Mouse (Mus musculus): ENCODE data around the gene Angpt4. TPM values are rescaled to one million over a fixed set of nuclear protein-coding genes. Genes with fewer than 3 reads are reported as not detected.

Gene Angpt4
- polyA plus RNA-seq, 1 experiment = 0.57 TPM

DNA sequence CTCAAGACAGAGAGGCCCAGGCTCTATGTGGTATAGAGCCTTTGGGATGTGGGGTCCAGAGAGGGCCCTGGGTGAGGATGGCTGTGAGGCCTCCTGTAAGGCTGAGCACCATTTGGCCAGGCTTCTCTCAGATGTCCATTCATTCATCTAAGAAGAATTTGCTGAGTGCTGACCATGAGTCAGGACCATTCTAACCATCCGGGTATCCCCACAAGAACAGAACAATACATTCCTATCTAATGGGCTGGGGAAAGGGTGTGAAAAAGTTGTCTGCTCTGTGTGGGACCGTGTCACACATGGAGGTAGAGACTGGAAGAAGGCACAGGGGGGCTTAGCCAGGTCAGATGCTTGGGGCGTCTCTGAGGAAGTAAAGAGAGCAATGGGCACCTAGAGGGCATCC lies 741 bp downstream of the Angpt4 start:
- DNase-seq (ENCODE audit: low read depth in 1 of 2, low spot score in 2 of 2) = no peak
- Histone ChIP-seq H3K27ac (ENCODE audit: insufficient read depth, low read length) (no peak overlapping the region), H3K27me3 (ENCODE audit: control insufficient read depth, insufficient read depth, low read length) (no peaks in the 10 kb centered on the region), H3K4me3 (ENCODE audit: extremely low read depth, insufficient read depth, insufficient read length) (no peak overlapping the region), H3K4me1 (ENCODE audit: control insufficient read depth, insufficient read depth, insufficient read length) (peaks cover 2% of the 10 kb centered on the region; the same call in 1 of the 2 replicates), H3K36me3 (ENCODE audit: control insufficient read depth, insufficient read depth, low read length) (no peaks in the 10 kb centered on the region)
- TF ChIP-seq POLR2A (IDR thresholded peaks at IDR 0.05; ENCODE audit: low read depth, low read length) (no peak), CTCF (IDR thresholded peaks at IDR 0.05; ENCODE audit: extremely low read depth, insufficient read depth, insufficient read length, insufficient replicate concordance) (no peak)
- 91% methylated on average over 3 of the region's 3 CpGs for WGBS

DNA sequence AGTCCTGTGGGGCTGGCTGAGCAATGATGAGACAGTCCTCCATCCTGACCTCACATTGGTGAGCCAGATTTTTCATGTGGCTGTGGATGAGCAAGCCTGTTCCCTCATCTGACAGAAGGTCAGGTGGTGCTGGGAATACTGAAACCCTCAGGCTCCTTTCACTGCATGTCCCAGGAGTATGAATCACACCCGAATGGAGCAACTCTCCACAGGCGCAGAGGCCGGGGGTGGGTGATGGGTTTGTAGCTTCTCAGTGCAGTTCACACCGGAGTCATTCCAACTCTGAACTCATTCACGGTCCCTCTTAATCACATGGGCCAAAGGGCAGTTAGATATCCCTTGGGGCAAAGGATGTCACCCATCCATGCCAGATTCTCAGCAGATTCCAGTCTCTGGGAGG lies 3.1 kb downstream of the Angpt4 start:
- WGBS = 89% methylated on average over 5 of the region's 5 CpGs
- DNase-seq (ENCODE audit: low read depth in 1 of 2, low spot score in 2 of 2) = no peak
- Histone ChIP-seq H3K36me3 (ENCODE audit: control insufficient read depth, insufficient read depth, low read length) (no peaks in the 10 kb centered on the region), H3K27me3 (ENCODE audit: control insufficient read depth, insufficient read depth, low read length) (no peaks in the 10 kb centered on the region), H3K4me3 (ENCODE audit: extremely low read depth, insufficient read depth, insufficient read length) (no peak overlapping the region), H3K27ac (ENCODE audit: insufficient read depth, low read length) (no peak overlapping the region), H3K4me1 (ENCODE audit: control insufficient read depth, insufficient read depth, insufficient read length) (peaks cover 2% of the 10 kb centered on the region; the same call in 1 of the 2 replicates)
- no peak for TF ChIP-seq CTCF (IDR thresholded peaks at IDR 0.05; ENCODE audit: extremely low read depth, insufficient read depth, insufficient read length, insufficient replicate concordance)
- no peak for TF ChIP-seq POLR2A (IDR thresholded peaks at IDR 0.05; ENCODE audit: low read depth, low read length)

DNA sequence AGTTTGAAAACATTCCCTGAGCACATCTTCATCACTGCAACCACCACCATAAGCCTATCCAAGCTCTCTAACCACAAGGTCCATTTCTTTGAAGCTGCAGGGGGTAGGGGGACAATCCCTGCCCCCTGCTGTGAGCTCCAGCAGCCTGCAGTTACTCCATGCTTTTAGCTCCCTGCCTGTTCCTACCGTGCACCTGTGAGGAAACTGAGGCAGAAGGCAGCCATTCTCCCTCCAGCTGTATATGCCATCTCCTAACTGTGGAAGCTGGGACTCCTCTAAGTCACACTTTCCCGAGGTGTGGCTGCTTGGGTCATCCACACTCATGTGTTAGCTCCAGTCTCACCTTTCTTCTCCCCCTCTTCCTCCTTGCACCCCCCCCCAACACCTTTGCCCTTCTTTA lies 4.1 kb downstream of the Angpt4 start:
- H3K4me1 ChIP-seq (ENCODE audit: control insufficient read depth, insufficient read depth, insufficient read length) = peaks cover 2% of the 10 kb centered on the region; the same call in 1 of the 2 replicates
- no peaks in the 10 kb centered on the region for H3K27me3 ChIP-seq (ENCODE audit: control insufficient read depth, insufficient read depth, low read length)
- no peak overlapping the region for H3K4me3 ChIP-seq (ENCODE audit: extremely low read depth, insufficient read depth, insufficient read length)
- no peaks in the 10 kb centered on the region for H3K36me3 ChIP-seq (ENCODE audit: control insufficient read depth, insufficient read depth, low read length)
- 37% methylated on average over 2 of the region's 2 CpGs for WGBS
- H3K27ac ChIP-seq (ENCODE audit: insufficient read depth, low read length) = no peak overlapping the region
- DNase-seq (ENCODE audit: low read depth in 1 of 2, low spot score in 2 of 2) = no peak
- TF ChIP-seq POLR2A (IDR thresholded peaks at IDR 0.05; ENCODE audit: low read depth, low read length) (no peak), CTCF (IDR thresholded peaks at IDR 0.05; ENCODE audit: extremely low read depth, insufficient read depth, insufficient read length, insufficient replicate concordance) (no peak)

DNA sequence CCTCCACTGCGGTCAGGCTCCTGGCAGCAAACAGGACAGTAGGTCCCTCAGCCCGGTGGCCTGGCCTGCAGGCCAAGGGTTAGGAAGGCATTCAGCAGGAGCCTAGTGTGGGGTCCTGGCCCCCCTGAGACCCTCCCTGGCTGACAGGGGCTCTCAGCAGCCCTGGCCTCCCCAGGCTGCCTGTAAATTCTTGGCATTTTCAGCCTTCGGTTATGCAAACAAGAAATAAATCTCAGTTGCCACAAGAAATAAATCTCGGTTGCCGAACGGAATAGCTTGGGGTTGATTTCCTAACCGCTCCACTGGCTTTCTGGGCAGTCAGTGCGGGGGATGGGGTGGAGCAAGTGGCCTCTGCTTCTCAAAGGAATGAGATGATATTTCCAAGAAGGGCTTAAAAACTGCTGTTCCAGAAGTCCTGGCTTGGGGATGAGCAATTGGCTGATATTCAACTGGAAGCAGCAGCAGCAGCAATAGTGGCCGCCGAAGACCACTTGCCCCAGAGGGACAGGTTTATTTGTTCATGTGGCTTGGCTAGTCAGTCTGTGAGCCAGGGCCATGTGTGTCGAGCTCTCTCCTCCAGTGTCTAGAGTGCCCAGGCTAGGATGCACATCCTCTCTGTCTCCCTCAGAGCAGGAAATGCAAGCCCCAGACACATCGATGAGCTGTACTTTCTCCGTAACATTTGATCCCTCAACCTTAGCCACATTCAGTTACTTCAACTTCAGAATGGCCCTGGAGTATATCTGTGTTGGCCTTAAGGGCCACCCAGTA lies 5.2 kb downstream of the Angpt4 start:
- no peak for DNase-seq (ENCODE audit: low read depth in 1 of 2, low spot score in 2 of 2)
- Histone ChIP-seq H3K4me1 (ENCODE audit: control insufficient read depth, insufficient read depth, insufficient read length) (no peaks in the 10 kb centered on the region; the same call in 1 of the 2 replicates), H3K27ac (ENCODE audit: insufficient read depth, low read length) (no peak overlapping the region)

DNA sequence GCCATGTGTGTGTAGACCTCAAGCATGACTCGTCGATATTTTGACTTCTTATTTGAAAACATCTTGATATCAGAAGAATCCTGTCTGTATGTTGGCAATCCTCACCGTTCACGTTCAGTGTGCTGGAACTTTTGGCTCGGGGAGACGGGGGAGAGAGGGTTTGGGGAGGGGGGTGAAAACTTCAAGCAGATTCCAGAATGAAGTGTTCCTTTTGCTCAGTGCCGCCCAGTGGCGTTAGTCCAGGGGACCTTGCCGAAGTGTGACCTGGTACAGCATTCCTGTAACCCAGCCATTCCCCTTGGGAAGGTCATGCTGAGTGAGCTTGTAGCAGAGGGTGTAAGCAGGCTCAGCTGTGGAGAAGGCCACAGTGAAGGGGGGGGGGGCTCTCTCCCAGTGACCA lies 8.1 kb downstream of the Angpt4 start:
- Histone ChIP-seq H3K27ac (ENCODE audit: insufficient read depth, low read length) (no peak overlapping the region), H3K4me1 (ENCODE audit: control insufficient read depth, insufficient read depth, insufficient read length) (no peaks in the 10 kb centered on the region), H3K36me3 (ENCODE audit: control insufficient read depth, insufficient read depth, low read length) (no peaks in the 10 kb centered on the region), H3K27me3 (ENCODE audit: control insufficient read depth, insufficient read depth, low read length) (no peaks in the 10 kb centered on the region), H3K4me3 (ENCODE audit: extremely low read depth, insufficient read depth, insufficient read length) (no peak overlapping the region)
- DNase-seq (ENCODE audit: low read depth in 1 of 2, low spot score in 2 of 2) = no peak
- TF ChIP-seq POLR2A (IDR thresholded peaks at IDR 0.05; ENCODE audit: low read depth, low read length) (no peak), CTCF (IDR thresholded peaks at IDR 0.05; ENCODE audit: extremely low read depth, insufficient read depth, insufficient read length, insufficient replicate concordance) (no peak)
- 87% methylated on average over 9 of the region's 9 CpGs for WGBS

More for the DNA sequence above, 5.2 kb downstream of the Angpt4 start:
- Histone ChIP-seq H3K27me3 (ENCODE audit: control insufficient read depth, insufficient read depth, low read length) (no peaks in the 10 kb centered on the region), H3K4me3 (ENCODE audit: extremely low read depth, insufficient read depth, insufficient read length) (no peak overlapping the region), H3K36me3 (ENCODE audit: control insufficient read depth, insufficient read depth, low read length) (no peaks in the 10 kb centered on the region)
- 77% methylated on average over 13 of the region's 13 CpGs for WGBS
- no peak for TF ChIP-seq POLR2A (IDR thresholded peaks at IDR 0.05; ENCODE audit: low read depth, low read length)
- no peak for TF ChIP-seq CTCF (IDR thresholded peaks at IDR 0.05; ENCODE audit: extremely low read depth, insufficient read depth, insufficient read length, insufficient replicate concordance)

DNA sequence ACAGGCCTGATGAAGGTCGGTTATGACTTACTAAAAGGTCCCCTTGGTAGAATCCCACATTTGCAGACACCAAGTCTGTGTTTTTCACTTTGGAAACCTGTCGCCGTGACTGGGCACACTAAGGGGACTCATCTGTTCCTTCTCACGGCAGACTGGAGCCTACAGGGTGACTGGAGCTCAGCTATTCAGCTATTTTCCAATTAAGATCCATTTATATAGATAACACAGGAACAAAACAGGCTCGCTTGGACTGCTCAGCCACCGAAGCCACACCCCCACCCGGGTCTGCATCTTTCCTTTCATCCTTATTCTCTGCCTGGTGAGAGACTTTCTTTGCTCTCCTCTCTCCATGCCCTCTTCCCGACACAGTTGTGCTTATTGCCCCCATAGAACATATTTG lies 10.1 kb downstream of the Angpt4 start:
- H3K4me1 ChIP-seq (ENCODE audit: control insufficient read depth, insufficient read depth, insufficient read length) = no peaks in the 10 kb centered on the region
- no peaks in the 10 kb centered on the region for H3K27me3 ChIP-seq (ENCODE audit: control insufficient read depth, insufficient read depth, low read length)
- no peak overlapping the region for H3K4me3 ChIP-seq (ENCODE audit: extremely low read depth, insufficient read depth, insufficient read length)
- TF ChIP-seq CTCF (IDR thresholded peaks at IDR 0.05; ENCODE audit: extremely low read depth, insufficient read depth, insufficient read length, insufficient replicate concordance) = no peak
- TF ChIP-seq POLR2A (IDR thresholded peaks at IDR 0.05; ENCODE audit: low read depth, low read length) = no peak
- no peak for DNase-seq (ENCODE audit: low read depth in 1 of 2, low spot score in 2 of 2)
- no peaks in the 10 kb centered on the region for H3K36me3 ChIP-seq (ENCODE audit: control insufficient read depth, insufficient read depth, low read length)
- 84% methylated on average over 8 of the region's 8 CpGs for WGBS
- H3K27ac ChIP-seq (ENCODE audit: insufficient read depth, low read length) = no peak overlapping the region

DNA sequence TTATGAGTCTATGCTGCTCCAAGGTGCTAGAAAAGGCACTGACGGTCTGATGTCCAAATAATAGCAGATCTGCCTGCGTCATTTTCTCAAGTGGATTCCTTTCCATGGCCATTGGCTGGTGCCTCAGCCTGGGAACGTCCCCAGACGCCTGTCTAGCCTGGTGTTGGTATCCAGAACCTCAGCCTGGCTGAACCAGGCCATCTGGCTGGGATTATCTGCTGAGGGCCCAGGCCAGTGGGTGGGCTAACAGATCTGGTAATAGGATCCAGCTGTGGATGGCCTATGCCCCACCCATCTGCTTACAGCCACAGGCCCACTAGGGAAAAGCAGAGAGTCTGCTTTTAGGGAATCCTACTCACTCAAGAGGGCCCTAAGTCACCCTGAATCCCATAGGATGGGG lies 10.6 kb downstream of the Angpt4 start:
- TF ChIP-seq POLR2A (IDR thresholded peaks at IDR 0.05; ENCODE audit: low read depth, low read length) = no peak
- TF ChIP-seq CTCF (IDR thresholded peaks at IDR 0.05; ENCODE audit: extremely low read depth, insufficient read depth, insufficient read length, insufficient replicate concordance) = no peak
- H3K4me1 ChIP-seq (ENCODE audit: control insufficient read depth, insufficient read depth, insufficient read length) = no peaks in the 10 kb centered on the region
- DNase-seq (ENCODE audit: low read depth in 1 of 2, low spot score in 2 of 2) = no peak
- H3K36me3 ChIP-seq (ENCODE audit: control insufficient read depth, insufficient read depth, low read length) = no peaks in the 10 kb centered on the region
- 74% methylated on average over 4 of the region's 4 CpGs for WGBS
- H3K27me3 ChIP-seq (ENCODE audit: control insufficient read depth, insufficient read depth, low read length) = no peaks in the 10 kb centered on the region
- H3K27ac ChIP-seq (ENCODE audit: insufficient read depth, low read length) = no peak overlapping the region
- H3K4me3 ChIP-seq (ENCODE audit: extremely low read depth, insufficient read depth, insufficient read length) = no peak overlapping the region

Data from spleen, adult 2 months (tissue).